Mouse (Mus musculus) kidney, adult 2 months (tissue): ENCODE data around the gene Ccndbp1.
"Not testable (repeated sequence)": the region's sequence is repeated elsewhere in the genome, so short reads cannot be mapped to it uniquely, and the experiment has no call there.

Experiments used
- CTCF ChIP-seq: fragments of 200-500 bp; conservative IDR thresholded peaks from 2 replicates; pipeline ENCODE4 v1.5.1; 2011; ENCODE audit warnings: low read depth, mild to moderate bottlenecking, control low read depth, low read length, moderate library complexity, mixed read lengths; ENCODE audit not compliant: insufficient read depth, insufficient read length
- POLR2A ChIP-seq: fragments of 200-500 bp; IDR thresholded peaks from one replicate; pipeline ENCODE4 v1.6.1; 2011; ENCODE audit warnings: low read depth, low read length, control low read depth

GRCm38 (mm10) chr2:121038851-121039250, 30.6 kb downstream of the Ccndbp1 start:
- not testable (repeated sequence) for TF ChIP-seq CTCF, POLR2A
